Comparison of ENCODE assay signal across 8 mouse cellular contexts in the genomic region with DNA sequence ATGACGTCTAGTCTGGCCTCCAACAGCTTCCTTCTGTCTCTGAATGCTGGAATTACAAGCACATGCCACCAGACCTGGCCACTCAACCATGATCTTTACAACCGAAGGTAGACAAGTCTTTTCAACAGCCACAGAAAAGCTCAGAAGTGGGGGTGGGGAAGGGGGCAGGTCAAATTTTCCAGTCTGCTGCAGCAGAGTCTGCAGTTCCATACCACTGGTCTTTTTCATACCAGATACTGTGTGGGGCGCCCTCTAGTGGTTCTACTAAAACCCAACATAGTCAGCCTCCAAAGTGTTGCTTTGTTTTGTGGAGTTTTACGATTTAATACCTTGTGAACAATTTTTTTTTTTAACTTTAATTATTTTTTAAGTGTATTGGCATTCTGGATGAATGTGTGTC. TPM values are rescaled to one million over a fixed set of nuclear protein-coding genes. Genes with fewer than 3 reads are reported as not detected.
DNase-seq lines count a peak whose midpoint lies in the region; ATAC-seq and TF ChIP-seq lines count a peak whose summit lies in the region.

No protein-coding gene starts in this region.

- no peaks in the 10 kb centered on the region for H3K9me3 ChIP-seq in midbrain, embryonic 11.5 days (ENCODE audit: control insufficient read depth, low read length)
- no peaks in the 10 kb centered on the region for H3K9me3 ChIP-seq in midbrain, embryonic 16.5 days (replicated peaks; ENCODE audit: control insufficient read depth, low read length, poor library complexity, severe bottlenecking)
- H3K9me3 ChIP-seq in embryonic facial prominence, embryonic 10.5 days = no peaks in the 10 kb centered on the region
- no peaks in the 10 kb centered on the region for H3K9me3 ChIP-seq in midbrain, postnatal 0 days (ENCODE audit: low read length)

- peak; percentile 95 for DNase-seq in midbrain, embryonic 11.5 days (ENCODE audit: low spot score, missing footprints)
- DNase-seq in adrenal gland, adult 2 months = peak; percentile 44
- DNase-seq in embryonic facial prominence, embryonic 10.5 days (ENCODE audit: low spot score) = peak; percentile 67
- DNase-seq in hindlimb bud, embryonic 11.5 days (ENCODE audit: extremely low spot score, low read depth, low spot score) = peak; percentile 41
- DNase-seq in left cerebral cortex, postnatal 25 days (ENCODE audit: low spot score in 2 of 2) = peak; percentile 59 to 65
- DNase-seq in midbrain, postnatal 0 days (ENCODE audit: low spot score) = peak; percentile 79
- DNase-seq in testis, postnatal 10 days (ENCODE audit: low spot score) = peak; percentile 79

- no peak overlapping the region for H3K4me2 ChIP-seq in midbrain, embryonic 11.5 days
- no peak overlapping the region for H3K4me2 ChIP-seq in midbrain, embryonic 16.5 days (ENCODE audit: low read length)
- H3K4me2 ChIP-seq in midbrain, postnatal 0 days (ENCODE audit: low read depth, low read length, poor library complexity, severe bottlenecking) = no peak overlapping the region

- H3K4me1 ChIP-seq in midbrain, embryonic 11.5 days (ENCODE audit: control insufficient read depth, insufficient read depth, low read length) = peaks cover 4% of the 10 kb centered on the region; the same call in 1 of the 2 replicates
- H3K4me1 ChIP-seq in midbrain, embryonic 16.5 days (ENCODE audit: control insufficient read depth, insufficient read depth, low read length) = peaks cover 6% of the 10 kb centered on the region
- H3K4me1 ChIP-seq in embryonic facial prominence, embryonic 10.5 days = peaks cover 23% of the 10 kb centered on the region
- no peaks in the 10 kb centered on the region for H3K4me1 ChIP-seq in midbrain, postnatal 0 days (ENCODE audit: insufficient read depth, low read length)

- no peaks in the 10 kb centered on the region for H3K27me3 ChIP-seq in midbrain, embryonic 11.5 days (ENCODE audit: control insufficient read depth, insufficient read depth, low read length)
- no peaks in the 10 kb centered on the region for H3K27me3 ChIP-seq in midbrain, embryonic 16.5 days (ENCODE audit: control insufficient read depth, insufficient read depth, low read depth, low read length)
- H3K27me3 ChIP-seq in embryonic facial prominence, embryonic 10.5 days (replicated peaks; ENCODE audit: low read depth, poor library complexity, severe bottlenecking) = no peaks in the 10 kb centered on the region
- H3K27me3 ChIP-seq in midbrain, postnatal 0 days (ENCODE audit: insufficient read depth, low read length) = no peaks in the 10 kb centered on the region

- ATAC-seq in midbrain, embryonic 11.5 days (ENCODE audit: low FRiP score) = no peak
- no peak for ATAC-seq in midbrain, embryonic 16.5 days
- no peak for ATAC-seq in midbrain, postnatal 0 days (ENCODE audit: low FRiP score)

- 17% methylated on average over 4 of the region's 4 CpGs for WGBS in midbrain, embryonic 11.5 days
- 12% methylated on average over 4 of the region's 4 CpGs for WGBS in midbrain, embryonic 16.5 days
- WGBS in embryonic facial prominence, embryonic 10.5 days = 22% methylated on average over 4 of the region's 4 CpGs
- WGBS in midbrain, postnatal 0 days = 15% methylated on average over 4 of the region's 4 CpGs

- no peak overlapping the region for H3K4me3 ChIP-seq in midbrain, embryonic 11.5 days (ENCODE audit: low read depth, low read length)
- H3K4me3 ChIP-seq in midbrain, embryonic 16.5 days (ENCODE audit: low read depth, low read length) = no peak overlapping the region
- H3K4me3 ChIP-seq in embryonic facial prominence, embryonic 10.5 days = no peak overlapping the region
- H3K4me3 ChIP-seq in midbrain, postnatal 0 days (ENCODE audit: low read depth, low read length) = no peak overlapping the region

- no peak overlapping the region for H3K9ac ChIP-seq in midbrain, embryonic 11.5 days (ENCODE audit: low read length)
- H3K9ac ChIP-seq in midbrain, embryonic 16.5 days (ENCODE audit: low read depth, low read length) = no peak overlapping the region
- no peak overlapping the region for H3K9ac ChIP-seq in midbrain, postnatal 0 days (replicated peaks; ENCODE audit: low read length, poor library complexity, severe bottlenecking)

- intact Hi-C loops in left cerebral cortex, postnatal 25 days (cut with DNase I) = loop anchor here (10.0 kb wide), 1 partner anchor 495 kb away; no protein-coding TSS in a partner anchor

- no peaks in the 10 kb centered on the region for H3K36me3 ChIP-seq in midbrain, embryonic 11.5 days (ENCODE audit: control insufficient read depth, insufficient read depth, low read length)
- 0 out of 2 replicates have a peak, but pooled peaks cover 5% of the 10 kb centered on the region for H3K36me3 ChIP-seq in midbrain, embryonic 16.5 days (ENCODE audit: control insufficient read depth, insufficient read depth, low read length)
- peaks cover 40% of the 10 kb centered on the region for H3K36me3 ChIP-seq in embryonic facial prominence, embryonic 10.5 days (replicated peaks)
- no peaks in the 10 kb centered on the region for H3K36me3 ChIP-seq in midbrain, postnatal 0 days (ENCODE audit: insufficient read depth, low read length)

- no peak overlapping the region for H3K27ac ChIP-seq in midbrain, embryonic 11.5 days (ENCODE audit: low read depth, low read length)
- no peak overlapping the region for H3K27ac ChIP-seq in midbrain, embryonic 16.5 days (ENCODE audit: low read length)
- H3K27ac ChIP-seq in embryonic facial prominence, embryonic 10.5 days (replicated peaks) = no peak overlapping the region
- no peak overlapping the region for H3K27ac ChIP-seq in midbrain, postnatal 0 days (ENCODE audit: low read depth, low read length)

- peak; percentile 86 for TF ChIP-seq CTCF in midbrain, postnatal 0 days (IDR thresholded peaks at IDR 0.05)

RNA-seq across cellular contexts. Expression of a gene that starts 1.4 kb away (rescaled TPM):
- 2.7 and 3.8 TPM in 2 replicates for polyA plus RNA-seq in midbrain, embryonic 11.5 days (2014; fragmentation: Nextera tagmentation; extraction: Ambion mirVana)
- 9.6 and 11.3 TPM in 2 replicates for polyA plus RNA-seq in midbrain, embryonic 16.5 days (2015; fragmentation: Nextera tagmentation; extraction: Ambion mirVana)
- 1 to 10 TPM; 1.6 to 2.8 TPM for total RNA-seq in adrenal gland, adult 2 months (2021)
- polyA plus RNA-seq in adrenal gland, adult 2 months (2012; rRNA removed) = 0.18 and 0.32 TPM in 2 replicates
- 2.0 and 2.4 TPM in 2 replicates for polyA plus RNA-seq in embryonic facial prominence, embryonic 10.5 days (2016; fragmentation: Nextera tagmentation; extraction: Ambion mirVana)
- 10 to 100 TPM; 11.1 to 13.3 TPM for total RNA-seq in left cerebral cortex, postnatal 25 days (2021)
- total RNA-seq in midbrain, postnatal 0 days (2014; rRNA removed) = 6.1 and 11.0 TPM in 2 replicates
- 7.8 and 8.4 TPM in 2 replicates for polyA plus RNA-seq in midbrain, postnatal 0 days (2015; fragmentation: Nextera tagmentation; extraction: Ambion mirVana)

RNA-seq across cellular contexts. Expression of a gene that starts 13.2 kb away (rescaled TPM):
- 146 and 158 TPM in 2 replicates for polyA plus RNA-seq in midbrain, embryonic 11.5 days (2014; fragmentation: Nextera tagmentation; extraction: Ambion mirVana)
- 74.3 and 80.2 TPM in 2 replicates for polyA plus RNA-seq in midbrain, embryonic 16.5 days (2015; fragmentation: Nextera tagmentation; extraction: Ambion mirVana)
- 100 to 1,000 TPM; 113 to 195 TPM for total RNA-seq in adrenal gland, adult 2 months (2021)
- 45.9 and 60.4 TPM in 2 replicates for polyA plus RNA-seq in adrenal gland, adult 2 months (2012; rRNA removed)
- 183 and 189 TPM in 2 replicates for polyA plus RNA-seq in embryonic facial prominence, embryonic 10.5 days (2016; fragmentation: Nextera tagmentation; extraction: Ambion mirVana)
- 10 to 100 TPM; 35.3 to 39.1 TPM for total RNA-seq in left cerebral cortex, postnatal 25 days (2021)
- total RNA-seq in midbrain, postnatal 0 days (2014; rRNA removed) = 46.5 and 53.8 TPM in 2 replicates
- polyA plus RNA-seq in midbrain, postnatal 0 days (2015; fragmentation: Nextera tagmentation; extraction: Ambion mirVana) = 93.9 and 106 TPM in 2 replicates

RNA-seq across cellular contexts. Expression of a gene that starts 36.9 kb away (rescaled TPM):
- polyA plus RNA-seq in midbrain, embryonic 11.5 days (2014; fragmentation: Nextera tagmentation; extraction: Ambion mirVana) = 16.8 and 17.5 TPM in 2 replicates
- polyA plus RNA-seq in midbrain, embryonic 16.5 days (2015; fragmentation: Nextera tagmentation; extraction: Ambion mirVana) = 20.4 and 20.8 TPM in 2 replicates
- 10 to 100 TPM; 23.6 to 23.7 TPM for total RNA-seq in adrenal gland, adult 2 months (2021)
- polyA plus RNA-seq in adrenal gland, adult 2 months (2012; rRNA removed) = 10.1 and 10.4 TPM in 2 replicates
- 12.4 and 13.0 TPM in 2 replicates for polyA plus RNA-seq in embryonic facial prominence, embryonic 10.5 days (2016; fragmentation: Nextera tagmentation; extraction: Ambion mirVana)
- total RNA-seq in left cerebral cortex, postnatal 25 days (2021) = 10 to 100 TPM; 60.8 to 62.8 TPM
- 45.3 and 47.1 TPM in 2 replicates for total RNA-seq in midbrain, postnatal 0 days (2014; rRNA removed)
- polyA plus RNA-seq in midbrain, postnatal 0 days (2015; fragmentation: Nextera tagmentation; extraction: Ambion mirVana) = 20.1 and 22.7 TPM in 2 replicates

RNA-seq across cellular contexts. Expression of a gene that starts 58.6 kb away (rescaled TPM):
- 53.0 and 54.0 TPM in 2 replicates for polyA plus RNA-seq in midbrain, embryonic 11.5 days (2014; fragmentation: Nextera tagmentation; extraction: Ambion mirVana)
- 6.4 and 6.9 TPM in 2 replicates for polyA plus RNA-seq in midbrain, embryonic 16.5 days (2015; fragmentation: Nextera tagmentation; extraction: Ambion mirVana)
- 1 to 10 TPM; 3.3 to 3.9 TPM for total RNA-seq in adrenal gland, adult 2 months (2021)
- 1.7 and 2.6 TPM in 2 replicates for polyA plus RNA-seq in adrenal gland, adult 2 months (2012; rRNA removed)
- 61.7 and 62.1 TPM in 2 replicates for polyA plus RNA-seq in embryonic facial prominence, embryonic 10.5 days (2016; fragmentation: Nextera tagmentation; extraction: Ambion mirVana)
- total RNA-seq in left cerebral cortex, postnatal 25 days (2021) = 1 to 10 TPM; 1.3 to 1.6 TPM
- 2.6 and 3.3 TPM in 2 replicates for total RNA-seq in midbrain, postnatal 0 days (2014; rRNA removed)
- 4.2 and 5.8 TPM in 2 replicates for polyA plus RNA-seq in midbrain, postnatal 0 days (2015; fragmentation: Nextera tagmentation; extraction: Ambion mirVana)

RNA-seq across cellular contexts. Expression of a gene that starts 58.9 kb away (rescaled TPM):
- polyA plus RNA-seq in midbrain, embryonic 11.5 days (2014; fragmentation: Nextera tagmentation; extraction: Ambion mirVana) = 77.6 and 79.5 TPM in 2 replicates
- 25.7 and 27.3 TPM in 2 replicates for polyA plus RNA-seq in midbrain, embryonic 16.5 days (2015; fragmentation: Nextera tagmentation; extraction: Ambion mirVana)
- 10 to 100 TPM; 55.5 to 72.8 TPM for total RNA-seq in adrenal gland, adult 2 months (2021)
- polyA plus RNA-seq in adrenal gland, adult 2 months (2012; rRNA removed) = 6.9 and 7.6 TPM in 2 replicates
- 72.6 and 77.7 TPM in 2 replicates for polyA plus RNA-seq in embryonic facial prominence, embryonic 10.5 days (2016; fragmentation: Nextera tagmentation; extraction: Ambion mirVana)
- 10 to 100 TPM; 15.9 to 20.2 TPM for total RNA-seq in left cerebral cortex, postnatal 25 days (2021)
- total RNA-seq in midbrain, postnatal 0 days (2014; rRNA removed) = 8.8 and 16.8 TPM in 2 replicates
- 24.8 and 24.9 TPM in 2 replicates for polyA plus RNA-seq in midbrain, postnatal 0 days (2015; fragmentation: Nextera tagmentation; extraction: Ambion mirVana)

Comparison
In these comparisons a context has a peak if more than half of its experiments do, and no peak if none do; other contexts are left out.
1. DNase-seq: peak in every context shown above with its lines; median percentile 95 in midbrain, embryonic 11.5 days; 79 in midbrain, postnatal 0 days; 79 in testis, postnatal 10 days; 67 in embryonic facial prominence, embryonic 10.5 days; 62 in left cerebral cortex, postnatal 25 days; 44 in adrenal gland, adult 2 months; 41 in hindlimb bud, embryonic 11.5 days.